Mouse (Mus musculus) ES-CJ7 (cell line): ENCODE data around the gene Rbm42.
A peak's percentile ranks its signal among the peaks of the same experiment; 100 is the strongest.

Experiments used
- DNase-seq: peaks from one replicate; pipeline ENCODE4 v3.0.0; 2011; ENCODE audit warnings: low read depth, low spot score

The Rbm42 gene

DNA sequence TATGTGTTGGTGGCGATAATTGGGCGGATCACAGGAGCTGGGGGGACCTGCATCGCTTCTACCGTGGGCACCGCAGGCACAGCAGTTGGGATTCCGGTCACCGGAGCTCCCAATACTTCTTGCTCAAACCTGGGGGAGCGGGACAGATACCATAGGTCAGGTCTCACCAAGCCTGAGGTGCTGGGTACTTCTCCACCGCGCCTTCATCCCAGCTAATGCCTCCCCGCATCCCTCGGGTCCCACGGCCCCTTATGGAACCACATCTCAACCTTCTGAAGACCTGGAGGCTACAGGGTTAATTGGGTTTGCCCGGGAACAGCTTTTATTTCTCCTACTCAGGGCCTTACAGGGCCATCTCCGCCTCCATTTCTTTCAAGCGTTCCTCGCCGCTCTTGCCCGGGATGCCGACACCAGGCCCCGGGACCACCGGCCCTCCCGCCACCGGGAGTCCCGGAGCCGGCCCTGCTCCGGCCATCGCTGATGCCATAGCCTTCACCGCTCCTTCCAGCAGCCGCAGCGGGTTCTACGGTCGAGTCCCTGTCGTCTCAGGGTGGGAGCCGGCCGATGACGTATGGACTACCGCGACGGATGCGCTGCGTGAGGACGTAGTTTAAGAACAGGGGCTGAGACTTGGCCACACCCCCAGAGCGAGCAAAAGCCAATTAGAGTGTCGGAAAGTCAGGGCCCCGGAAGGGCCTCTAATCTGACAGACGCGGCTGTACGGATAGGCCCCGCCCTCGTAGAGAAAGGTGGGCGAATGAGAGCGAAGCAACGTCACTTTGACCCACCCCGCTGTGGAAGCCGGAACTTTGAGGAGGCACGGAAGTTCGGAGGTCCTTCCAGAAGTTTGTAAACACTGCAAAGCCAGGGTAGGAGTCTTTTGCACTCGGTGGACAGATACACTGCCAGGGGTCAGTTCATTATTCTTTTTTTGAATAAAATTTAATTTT, at the start of gene Rbm42:
Rbm42 (minus strand) TSS at position 727 of the 950 bp plus-strand sequence.
- peak; percentile 99 for DNase-seq

DNA sequence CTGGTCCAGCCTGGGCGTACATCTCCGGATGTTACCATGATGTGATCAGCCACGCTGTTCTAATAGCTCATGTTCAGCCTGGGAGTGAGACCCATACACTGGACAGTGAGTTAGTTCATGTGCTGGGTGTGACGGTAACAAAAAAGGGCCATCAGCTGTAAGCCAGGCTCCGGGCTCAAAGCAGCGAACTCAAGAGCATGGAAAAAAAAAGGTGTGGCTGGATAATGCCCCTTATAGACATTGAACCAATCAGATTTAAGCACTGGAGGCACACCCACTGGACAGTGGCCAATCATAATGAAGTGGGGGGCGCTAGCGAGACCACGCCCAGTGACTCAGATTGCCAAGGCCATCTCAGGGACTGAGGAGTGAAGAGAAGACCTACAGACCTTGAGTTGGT, 48.5 kb upstream of the Rbm42 start, which contains the start of gene 2200002J24Rik:
2200002J24Rik (plus strand) TSS at position 338 of the 400 bp plus-strand sequence.
- DNase-seq, result peak; percentile 79

DNA sequence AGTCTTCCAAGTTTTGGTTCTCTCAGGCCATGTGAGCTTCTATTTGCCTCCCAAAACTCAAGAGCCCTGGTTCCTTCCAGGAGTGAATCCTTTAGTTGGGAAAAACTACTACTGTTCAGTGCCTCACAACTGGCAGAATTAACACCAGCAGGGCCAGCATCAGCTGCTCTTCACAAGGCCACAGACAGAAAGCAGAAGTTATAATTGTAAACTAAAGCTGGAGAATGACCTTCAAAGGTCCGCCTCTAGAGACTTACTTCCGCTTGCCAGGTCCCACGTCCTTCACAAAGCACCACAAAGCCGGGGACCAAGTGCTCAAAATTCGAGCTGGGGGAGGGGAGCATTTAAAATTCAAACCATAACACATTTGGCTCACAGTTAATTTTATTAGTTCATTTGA, 48.0 kb upstream of the Rbm42 start:
- DNase-seq, result no peak

DNA sequence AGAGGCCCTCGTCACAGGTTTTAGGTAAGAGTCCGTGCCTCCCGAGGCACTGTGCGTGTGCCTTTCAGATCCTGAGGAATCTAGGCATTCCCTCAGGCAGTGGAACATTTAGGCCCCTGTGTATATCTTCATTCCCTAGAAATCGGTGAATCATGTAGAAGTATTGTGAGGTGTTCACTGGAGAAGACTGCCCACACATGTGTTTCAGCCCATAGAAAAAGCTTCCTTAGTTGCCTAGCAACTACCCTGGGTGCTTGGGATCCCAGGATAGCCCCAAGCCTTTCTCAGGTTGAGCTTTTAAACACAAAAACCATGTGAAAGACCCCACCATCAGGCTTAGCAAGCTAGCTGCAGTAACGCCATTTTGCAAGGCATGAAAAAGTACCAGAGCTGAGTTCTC, 38.2 kb upstream of the Rbm42 start:
- no peak for DNase-seq

DNA sequence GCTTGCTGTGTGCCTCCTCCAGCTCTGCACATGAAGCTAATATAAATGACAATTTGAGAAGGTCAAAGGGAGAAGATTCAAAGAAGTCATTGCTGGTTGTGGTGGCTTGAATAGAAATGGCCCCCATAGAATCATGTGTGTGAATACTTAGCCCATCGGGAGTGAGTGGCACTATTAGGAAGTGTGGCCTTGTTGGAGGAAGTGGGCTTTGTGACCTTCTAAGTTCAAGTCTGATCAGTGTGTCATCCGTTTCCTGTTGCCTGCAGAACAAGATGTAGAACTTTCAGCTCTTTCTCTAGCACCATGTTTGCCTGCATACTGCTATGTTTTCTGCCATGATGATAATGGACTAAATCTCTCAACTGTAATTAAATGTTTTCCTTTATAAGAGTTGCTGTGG, 33.3 kb upstream of the Rbm42 start:
- no peak for DNase-seq

DNA sequence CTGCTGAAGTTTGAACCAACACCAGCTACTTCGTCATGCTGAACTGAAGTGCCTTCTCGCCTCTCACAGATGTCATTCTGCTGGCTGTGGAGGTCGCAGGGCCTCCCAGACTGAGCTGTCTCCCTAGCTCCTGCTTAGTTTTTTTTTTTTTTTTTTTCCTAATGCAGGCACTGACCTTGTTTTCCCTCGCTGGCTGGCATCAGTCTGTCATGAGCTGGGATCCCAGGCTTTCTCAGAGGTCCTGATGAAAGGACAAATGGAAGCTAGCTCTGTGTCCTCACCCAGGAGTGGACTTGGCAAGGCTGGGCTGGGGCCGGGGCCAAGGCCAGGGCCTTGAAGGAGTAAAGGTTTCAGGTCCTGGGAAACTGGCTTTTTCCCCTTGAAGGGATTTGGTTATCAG, 31.8 kb upstream of the Rbm42 start:
- no peak for DNase-seq

DNA sequence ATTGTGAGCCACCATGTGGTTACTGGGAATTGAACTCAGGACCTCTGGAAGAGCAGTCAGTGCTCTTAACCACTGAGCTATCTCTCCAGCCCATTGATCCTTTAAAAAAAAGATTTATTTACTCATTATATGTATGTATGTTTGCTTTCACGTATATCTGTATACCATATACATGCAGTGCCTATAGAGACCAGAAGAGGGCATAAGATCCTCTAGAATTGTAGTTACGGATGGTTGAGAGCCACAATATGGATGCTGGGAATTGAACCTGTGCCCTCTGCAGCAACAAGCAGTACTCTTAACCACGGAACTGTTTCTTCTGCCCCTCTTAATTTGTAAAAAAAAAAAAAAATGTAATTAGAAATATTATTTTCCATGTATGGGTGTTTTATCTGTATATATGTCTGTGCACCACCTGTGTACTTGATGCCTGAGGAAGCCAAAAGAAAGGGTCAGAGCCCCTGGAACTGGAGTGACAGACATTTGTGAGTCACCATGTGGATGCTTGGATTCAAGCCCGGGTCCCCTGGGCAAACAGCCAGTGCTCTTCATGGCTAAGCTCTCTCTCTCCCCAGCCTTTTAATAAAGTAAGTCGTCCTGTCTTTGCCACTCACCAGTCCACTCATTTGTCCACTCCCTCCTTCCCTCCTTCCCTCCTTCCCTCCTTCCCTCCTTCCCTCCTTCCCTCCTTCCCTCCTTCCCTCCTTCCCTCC, 28.3 kb upstream of the Rbm42 start:
- no peak for DNase-seq

DNA sequence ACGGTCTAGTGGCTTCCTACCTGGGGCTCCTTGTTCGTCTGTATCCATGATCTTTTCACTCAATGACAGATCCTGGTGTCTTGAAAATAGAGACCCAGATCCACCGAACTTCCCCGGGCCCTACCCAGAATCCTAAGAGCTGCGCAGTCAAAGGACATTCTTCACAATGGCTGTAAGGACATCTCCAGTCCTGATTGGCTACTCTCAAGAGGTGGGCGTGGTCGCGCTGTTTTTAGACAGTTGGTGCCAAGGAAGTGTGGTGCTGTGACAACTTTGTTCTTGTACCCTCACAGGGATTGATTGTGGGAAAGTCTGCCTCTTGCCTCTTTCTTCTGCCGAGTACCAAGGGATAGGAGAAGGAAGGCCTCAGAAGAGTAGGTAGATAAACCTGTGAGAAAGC, 21.4 kb upstream of the Rbm42 start, which contains the start of gene Pmis2:
Pmis2 (minus strand) TSS at position 126 of the 400 bp plus-strand sequence.
- DNase-seq, result peak; percentile 77

DNA sequence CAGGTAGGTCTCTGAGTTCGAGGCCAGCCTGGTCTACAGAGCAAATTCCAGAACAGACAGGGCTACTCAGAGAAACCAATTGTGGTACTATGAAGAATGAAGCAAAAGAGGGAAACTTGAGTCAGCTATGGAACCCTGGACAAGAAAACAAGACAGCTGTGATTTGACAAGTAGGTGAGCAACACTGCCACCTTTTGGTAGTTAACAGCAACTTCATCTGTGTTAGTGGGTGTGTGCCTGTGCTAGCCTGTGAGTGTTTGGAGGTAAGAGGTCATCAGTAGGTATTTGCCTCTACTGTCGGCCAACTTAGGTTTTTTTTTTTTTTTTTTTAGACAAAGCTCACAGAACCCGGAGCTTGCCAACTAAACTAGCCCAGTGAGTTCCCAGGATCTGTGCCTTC, 19.1 kb upstream of the Rbm42 start:
- peak; percentile 90 for DNase-seq

DNA sequence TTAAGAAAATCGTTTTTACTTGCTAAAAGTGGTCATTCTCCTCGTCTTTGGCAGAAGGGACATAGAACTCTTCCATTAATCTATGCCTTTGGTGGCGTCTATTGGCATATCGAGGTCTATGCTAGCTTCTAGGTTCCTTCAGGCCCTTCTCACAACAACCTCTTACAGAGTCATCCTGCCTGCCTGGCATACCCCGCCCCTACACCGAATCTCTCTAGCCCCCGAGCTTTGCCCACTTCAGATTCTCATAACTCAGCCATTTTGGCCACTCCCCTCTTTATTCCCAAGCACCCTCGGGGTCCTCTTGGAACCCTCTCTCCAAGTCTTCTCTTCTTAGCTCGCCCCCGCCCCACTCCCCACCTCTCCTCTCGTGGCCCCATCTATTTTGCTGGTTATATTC, 15.2 kb upstream of the Rbm42 start:
- no peak for DNase-seq

DNA sequence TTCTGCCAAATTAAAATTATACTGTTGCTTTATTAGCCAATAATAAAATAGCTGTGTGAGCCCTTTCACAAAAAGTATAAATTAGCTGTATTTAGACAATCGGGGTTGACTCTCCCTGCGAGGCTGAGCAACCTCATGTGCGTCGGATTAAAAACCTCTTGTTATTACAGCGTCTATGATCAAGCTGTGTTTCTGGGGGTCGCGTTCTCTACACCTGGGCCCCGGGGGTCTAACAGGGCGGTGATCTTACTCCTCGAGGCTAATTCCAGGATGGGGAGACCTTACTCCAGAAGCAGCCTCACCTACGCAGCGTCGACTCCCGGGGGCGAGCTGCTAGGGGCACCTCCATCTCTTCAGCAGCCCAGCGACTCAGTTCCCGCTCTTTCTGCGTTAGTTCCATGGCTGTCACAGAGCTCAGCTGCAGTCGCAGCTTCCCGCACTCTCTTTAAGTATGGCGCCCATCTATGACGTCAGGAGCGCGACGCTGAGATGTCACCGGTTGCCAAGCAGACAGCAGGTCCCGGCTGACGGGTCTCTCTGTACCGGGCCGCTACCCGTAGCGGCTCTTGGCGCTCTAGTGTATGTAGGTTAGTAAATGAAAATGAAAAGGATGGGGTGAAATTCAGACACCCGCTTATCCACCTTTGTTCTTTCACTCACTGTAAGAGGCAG, 14.5 kb upstream of the Rbm42 start, which contains the start of gene Haus5:
Haus5 (minus strand) TSS at position 466 of the 672 bp plus-strand sequence.
- peak; percentile 93 for DNase-seq

DNA sequence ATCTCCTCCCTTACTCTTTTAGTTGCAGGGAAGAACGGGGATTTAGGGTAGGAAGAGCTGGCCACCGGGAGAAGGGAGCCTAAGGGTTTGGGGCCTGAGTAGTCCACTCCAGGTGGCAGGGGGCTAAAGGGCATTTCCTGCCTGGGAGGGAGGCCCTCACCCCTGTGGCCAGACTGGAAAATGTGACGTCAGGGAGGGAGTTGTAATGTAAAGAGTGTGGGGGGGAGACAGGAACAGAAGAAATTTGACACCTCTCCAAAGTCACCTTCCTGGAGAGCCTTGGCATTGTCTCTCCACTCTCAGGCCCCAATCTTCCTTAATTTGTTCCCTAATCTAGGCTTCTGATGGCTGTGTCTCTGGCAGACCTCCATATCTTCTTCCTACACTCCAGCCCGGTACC, 11.0 kb downstream of the Rbm42 start:
- DNase-seq, result peak; percentile 54

DNA sequence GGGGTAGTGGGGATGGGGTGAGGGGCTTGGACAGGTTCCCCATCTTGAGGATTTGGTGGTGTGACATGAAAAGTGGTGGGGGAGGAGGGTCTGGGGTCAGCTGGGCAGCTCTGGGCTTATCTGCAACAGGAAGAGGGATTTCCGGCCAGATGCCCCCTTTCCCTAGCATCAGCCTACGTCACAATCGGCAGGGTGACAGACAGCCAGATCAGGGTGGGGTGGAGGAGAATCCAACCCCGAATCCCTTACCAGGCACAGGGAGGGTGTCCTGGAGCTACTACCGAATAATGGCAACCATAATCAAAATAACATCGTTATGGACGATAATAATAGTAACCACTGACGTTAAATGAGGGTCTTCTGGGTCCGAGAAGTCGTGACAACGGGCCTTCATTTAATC, 13.7 kb downstream of the Rbm42 start:
- DNase-seq, result no peak

DNA sequence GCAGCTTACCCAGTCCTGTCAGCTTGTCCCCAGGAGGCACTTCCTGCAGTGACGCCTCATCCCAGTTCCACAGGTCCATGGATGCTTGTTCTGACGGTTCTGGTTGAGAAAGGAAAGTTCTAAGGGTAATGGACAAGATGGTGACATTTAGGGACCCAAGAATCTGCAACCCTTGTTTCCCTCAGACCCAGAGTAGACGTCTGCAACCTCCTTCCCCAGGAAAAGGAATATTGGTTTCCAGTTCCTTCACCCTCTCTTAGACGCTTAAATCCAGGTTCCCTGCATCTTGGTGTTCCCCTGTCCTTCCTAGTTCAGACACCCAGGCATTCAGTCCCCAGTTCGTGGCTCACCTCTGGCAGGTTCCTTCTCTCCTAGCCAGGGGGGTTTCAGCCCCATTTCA, 14.4 kb downstream of the Rbm42 start, which contains the start of gene Etv2:
Etv2 (minus strand) TSS at position 101 of the 400 bp plus-strand sequence.
- DNase-seq, result no peak

DNA sequence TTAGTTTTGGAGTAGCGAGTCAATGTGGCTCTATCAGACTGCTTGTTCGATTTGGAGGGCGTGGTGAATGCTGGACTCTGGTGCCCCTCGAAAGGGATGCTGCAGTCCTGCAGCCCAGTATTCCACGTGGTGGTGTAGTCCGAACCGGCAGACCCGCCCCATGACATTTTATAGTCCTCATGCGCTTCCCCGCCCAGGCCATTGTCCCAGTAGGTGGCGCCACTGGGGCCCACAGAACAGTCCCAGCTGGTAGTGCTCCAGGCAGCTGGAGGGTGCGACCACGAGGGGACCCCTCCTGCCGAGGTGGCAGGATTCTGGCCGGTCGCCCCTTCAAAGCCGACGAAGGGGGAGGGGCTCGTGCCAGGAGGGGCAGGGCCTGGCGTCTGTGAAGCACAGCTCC, 15.5 kb downstream of the Rbm42 start:
- DNase-seq, result peak; percentile 90

DNA sequence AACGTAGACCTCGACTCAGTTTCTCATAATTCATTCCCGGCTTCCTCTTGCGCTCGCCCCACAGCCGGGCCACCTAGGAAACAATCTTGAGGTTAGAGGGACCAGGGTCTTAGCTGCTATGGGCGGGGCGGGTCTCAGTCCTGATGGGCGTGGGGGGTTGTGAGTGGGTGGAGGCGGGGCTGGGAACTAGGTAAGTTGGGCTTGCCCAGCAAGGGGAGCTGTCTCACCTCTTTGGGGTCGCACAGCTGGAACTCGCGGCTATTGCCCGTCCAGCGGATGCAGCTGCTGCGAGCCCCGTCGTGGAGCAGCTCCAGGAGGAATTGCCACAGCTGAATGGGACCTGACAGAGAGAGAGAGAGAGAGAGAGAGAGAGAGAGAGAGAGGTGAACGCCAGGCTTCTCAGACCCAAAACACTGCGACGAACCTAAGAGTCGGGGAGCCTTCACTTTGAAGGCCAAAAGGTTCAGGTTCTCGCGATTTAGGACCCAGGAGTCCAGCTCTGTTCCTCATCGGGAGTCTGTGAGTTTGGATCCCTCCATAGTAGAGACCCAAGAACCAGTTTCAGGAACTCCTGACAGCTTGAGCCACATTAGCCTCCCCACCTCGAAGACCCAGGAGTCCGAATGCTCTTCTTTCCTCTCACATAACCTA, 16.2 kb downstream of the Rbm42 start:
- peak; percentile 43 for DNase-seq

DNA sequence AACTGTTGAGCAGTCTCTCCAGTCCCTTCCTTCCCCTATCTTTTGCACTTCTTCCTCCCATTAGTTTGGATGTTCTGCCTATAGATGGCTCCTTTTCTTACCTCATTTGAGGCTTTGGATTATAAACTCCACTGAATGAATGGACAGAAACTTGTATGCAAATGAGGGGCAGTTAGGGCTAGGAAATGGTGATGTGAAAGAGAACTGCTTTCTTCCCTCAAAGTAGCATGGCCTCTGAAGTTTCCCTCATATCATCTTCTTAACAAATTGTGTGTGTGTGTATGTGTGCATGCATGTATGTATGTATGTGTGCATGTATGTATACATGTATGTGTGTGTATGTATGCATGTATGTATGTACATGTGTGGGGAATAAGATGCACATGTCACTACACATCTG, 21.1 kb downstream of the Rbm42 start:
- no peak for DNase-seq

DNA sequence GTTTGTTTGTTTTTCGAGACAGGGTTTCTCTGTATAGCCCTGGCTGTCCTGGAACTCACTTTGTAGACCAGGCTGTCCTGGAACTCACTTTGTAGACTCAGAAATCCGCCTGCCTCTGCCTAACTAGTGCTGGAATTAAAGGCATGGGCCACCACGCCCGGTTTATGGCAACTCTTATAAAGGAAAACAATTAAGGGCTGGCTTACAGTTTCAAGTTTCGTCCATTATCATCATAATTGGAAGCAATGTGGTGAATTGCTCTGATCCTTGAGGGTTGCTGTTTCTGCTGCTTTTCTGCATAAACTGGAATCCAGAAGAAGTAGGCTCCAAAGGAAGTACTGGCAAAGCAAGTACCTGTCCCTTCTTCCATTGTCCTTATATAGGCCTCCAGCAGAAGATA, 23.5 kb downstream of the Rbm42 start:
- DNase-seq, result peak; percentile 61

DNA sequence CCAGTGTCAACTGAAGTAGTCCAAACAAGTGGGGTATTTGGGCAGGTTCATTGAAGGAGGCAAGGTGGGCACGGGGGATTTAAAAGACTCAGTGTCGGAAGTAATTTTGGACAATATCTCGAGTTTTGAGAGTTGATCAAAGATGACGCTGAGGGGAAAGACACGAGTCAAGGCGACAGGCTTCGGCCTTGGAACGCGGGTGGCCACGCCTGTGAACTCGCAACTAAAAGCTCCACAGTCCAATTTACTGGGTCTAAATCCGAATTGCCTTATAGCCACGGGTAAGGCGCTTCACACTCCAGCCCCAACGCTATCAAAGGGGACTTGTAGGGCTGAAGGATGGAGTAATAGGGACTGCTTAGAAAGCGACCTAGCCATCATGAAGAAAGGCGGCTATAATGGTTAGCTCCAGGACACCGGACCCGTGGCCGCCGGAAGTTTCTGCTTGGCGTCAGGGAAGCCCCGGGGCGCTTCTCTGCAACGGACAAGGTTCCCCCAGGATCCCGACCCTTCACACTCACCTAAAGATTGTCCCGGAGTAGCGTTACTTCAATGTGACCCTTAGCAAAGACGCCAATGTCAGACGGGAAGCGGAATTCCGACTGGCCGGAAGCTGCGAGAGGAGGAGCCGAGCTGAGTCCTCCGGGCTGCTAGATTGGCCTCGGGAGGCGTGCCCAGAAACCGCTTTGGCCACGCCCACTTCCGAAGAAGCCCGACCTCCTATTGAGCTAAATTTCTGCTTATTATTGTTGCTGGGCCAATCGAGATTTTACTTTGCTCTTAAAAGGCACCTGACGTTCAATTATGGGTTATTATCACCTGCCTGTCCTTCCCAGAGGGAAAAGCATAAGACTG, 24.4 kb downstream of the Rbm42 start, which contains the start of gene Cox6b1:
Cox6b1 (minus strand) TSS at position 622 of the 855 bp plus-strand sequence.
- DNase-seq, result peak; percentile 92

DNA sequence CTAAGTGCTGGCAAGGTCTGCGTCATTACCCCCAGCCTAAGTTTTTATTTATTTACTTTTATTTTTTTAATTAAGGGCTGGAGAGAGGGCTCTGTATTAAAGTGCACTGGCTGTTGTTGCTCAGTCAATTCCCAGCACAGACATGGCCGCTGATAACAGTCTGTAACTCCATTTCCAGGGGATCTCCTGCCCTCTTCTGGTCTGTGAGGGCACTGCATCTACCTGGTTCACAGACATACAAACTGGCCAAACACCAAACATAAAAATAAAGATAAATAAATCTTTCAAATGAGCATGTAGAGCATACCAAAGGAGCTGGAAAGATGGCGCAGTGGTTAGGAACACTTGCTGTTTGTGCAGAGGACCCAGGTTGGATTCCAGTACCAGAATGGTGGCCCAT, 30.9 kb downstream of the Rbm42 start:
- DNase-seq, result peak; percentile 69
